Mouse (Mus musculus): ENCODE measurements at regions not wholly inside any gene's neighbourhood (a gene's known extent, or its start where the extent isn't known, plus 50 kb on each side); places are given as distances from the start of the nearest gene placed in this dataset.

DNA sequence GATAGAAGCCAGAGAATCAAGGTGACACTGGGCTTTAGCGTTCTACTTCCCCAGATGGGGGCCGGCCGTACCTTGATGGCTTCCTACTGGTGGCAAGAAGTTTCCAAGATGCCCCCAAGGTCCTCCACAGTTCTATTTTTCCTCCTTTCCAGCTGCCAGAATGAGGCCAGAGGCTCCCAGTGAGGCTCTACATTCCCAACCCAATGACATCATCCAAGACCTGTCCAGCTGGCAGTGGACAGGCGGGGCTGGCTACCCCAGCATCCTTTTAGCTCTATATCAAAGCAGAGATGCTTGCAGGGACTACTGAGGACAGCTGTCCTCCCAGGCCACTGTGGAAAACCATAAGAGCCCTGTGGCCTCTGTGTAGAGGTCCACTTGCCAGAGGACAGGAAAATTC lies 53.8 kb upstream of the Stx16 start:
- no peaks in the 10 kb centered on the region for H3K4me1 ChIP-seq (replicated peaks; ENCODE audit: insufficient read depth, low read length)
- no peak for DNase-seq (ENCODE audit: low spot score)

DNA sequence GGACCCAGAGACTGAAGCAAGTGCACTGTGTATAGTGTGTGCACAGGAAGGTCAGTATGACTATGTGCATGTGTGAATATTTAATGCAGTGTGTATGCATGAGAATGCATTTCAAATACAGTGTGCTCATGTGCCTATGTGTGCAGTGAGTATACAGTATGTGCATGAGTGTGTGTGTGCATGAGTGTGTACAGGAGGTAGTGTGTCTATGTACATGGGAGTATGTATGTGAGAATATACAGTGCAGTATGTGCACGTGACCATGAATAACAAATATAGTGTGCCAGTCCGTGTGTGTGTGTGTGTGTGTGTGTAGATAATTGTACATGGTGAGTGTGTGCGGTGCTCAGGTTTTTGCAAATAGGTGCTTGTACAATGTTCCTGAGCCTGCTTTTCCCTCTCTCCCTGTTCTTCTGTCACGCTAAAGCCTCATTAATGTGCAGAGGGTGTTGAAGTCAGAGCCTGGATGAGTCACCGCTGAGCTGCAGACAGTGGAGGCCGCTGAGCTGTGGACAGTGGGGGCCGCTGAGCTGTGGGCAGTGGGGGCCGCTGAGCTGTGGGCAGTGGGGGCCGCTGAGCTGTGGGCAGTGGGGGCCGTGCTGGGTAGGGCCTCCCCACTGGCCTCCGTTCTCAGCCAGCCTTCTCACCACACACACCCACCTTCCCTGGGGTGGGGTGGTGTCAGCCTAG lies 50.8 kb upstream of the Stx16 start:
- 56% methylated on average over 11 of the region's 11 CpGs for WGBS
- ATAC-seq (replicated peaks; ENCODE audit: low FRiP score, low read depth) (peak; percentile 57; the same call in 1 of the 2 replicates), DNase-seq (ENCODE audit: low spot score) (peak; percentile 12)
- Histone ChIP-seq H3K4me2 (ENCODE audit: low read length) (no peak overlapping the region), H3K9ac (ENCODE audit: low read depth, low read length) (no peak overlapping the region), H3K4me1 (replicated peaks; ENCODE audit: insufficient read depth, low read length) (no peaks in the 10 kb centered on the region), H3K36me3 (ENCODE audit: insufficient read depth, low read length) (no peaks in the 10 kb centered on the region), H3K27me3 (ENCODE audit: insufficient read depth, low read length) (no peaks in the 10 kb centered on the region), H3K27ac (no peak overlapping the region), H3K9me3 (replicated peaks; ENCODE audit: low read length) (no peaks in the 10 kb centered on the region), H3K4me3 (replicated peaks; ENCODE audit: low read depth, low read length) (no peak overlapping the region)
- no peak for TF ChIP-seq CTCF (IDR thresholded peaks at IDR 0.05; ENCODE audit: low read depth)

More for the DNA sequence above, 53.8 kb upstream of the Stx16 start:
- Histone ChIP-seq H3K27me3 (ENCODE audit: insufficient read depth, low read length) (no peaks in the 10 kb centered on the region), H3K27ac (no peak overlapping the region), H3K4me2 (ENCODE audit: low read length) (no peak overlapping the region), H3K4me3 (replicated peaks; ENCODE audit: low read depth, low read length) (no peak overlapping the region), H3K9me3 (replicated peaks; ENCODE audit: low read length) (no peaks in the 10 kb centered on the region), H3K36me3 (ENCODE audit: insufficient read depth, low read length) (no peaks in the 10 kb centered on the region), H3K9ac (ENCODE audit: low read depth, low read length) (no peak overlapping the region)
- TF ChIP-seq CTCF (IDR thresholded peaks at IDR 0.05; ENCODE audit: low read depth) = no peak
- whole genome bisulfite sequencing = 87% methylated on average over 4 of the region's 4 CpGs
- ATAC-seq (replicated peaks; ENCODE audit: low FRiP score, low read depth) = no peak

All from kidney, postnatal 0 days (tissue).